Mouse (Mus musculus) lung, postnatal 25 days (tissue): ENCODE measurements around the gene Mettl8.
A peak's percentile ranks its signal among the peaks of the same experiment; 100 is the strongest.

Source experiments
- DNase-seq: peaks from one replicate; pipeline ENCODE4 v3.0.0; 2022; ENCODE audit warnings: low spot score

Mettl8 gene

GRCm38 (mm10) chr2:71033014-71033413 lies 22.4 kb downstream of the Mettl8 start:
- DNase-seq, result no peak

GRCm38 (mm10) chr2:71031973-71032794 lies 23.2 kb downstream of the Mettl8 start:
- peak; percentile 66 for DNase-seq

- no peak for DNase-seq
Observed at GRCm38 (mm10) chr2:71030663-71031062, 24.7 kb downstream of the Mettl8 start.

GRCm38 (mm10) chr2:71027631-71028030 lies 27.8 kb downstream of the Mettl8 start:
- DNase-seq, result no peak

- DNase-seq, result no peak
Observed at GRCm38 (mm10) chr2:71026787-71027186, 28.6 kb downstream of the Mettl8 start.

- DNase-seq, result no peak
Observed at GRCm38 (mm10) chr2:71025576-71026315, 29.6 kb downstream of the Mettl8 start.

GRCm38 (mm10) chr2:71023986-71024385 lies 31.4 kb downstream of the Mettl8 start:
- no peak for DNase-seq

- no peak for DNase-seq
Observed at GRCm38 (mm10) chr2:71022991-71023390, 32.4 kb downstream of the Mettl8 start.

- DNase-seq, result no peak
Observed at GRCm38 (mm10) chr2:71020674-71021073, 34.7 kb downstream of the Mettl8 start.

- DNase-seq, result no peak
Observed at GRCm38 (mm10) chr2:71019704-71020375, 35.5 kb downstream of the Mettl8 start.

- DNase-seq, result no peak
Observed at GRCm38 (mm10) chr2:71019277-71019676, 36.1 kb downstream of the Mettl8 start.

- DNase-seq, result no peak
Observed at GRCm38 (mm10) chr2:71013521-71013920, 41.9 kb downstream of the Mettl8 start.

- no peak for DNase-seq
Observed at GRCm38 (mm10) chr2:71011816-71012215, 43.6 kb downstream of the Mettl8 start.

- no peak for DNase-seq
Observed at GRCm38 (mm10) chr2:71004354-71004753, 51.0 kb downstream of the Mettl8 start.

GRCm38 (mm10) chr2:71002509-71002908 lies 52.9 kb downstream of the Mettl8 start:
- DNase-seq, result no peak

- DNase-seq, result no peak
Observed at GRCm38 (mm10) chr2:70998771-70999170, 56.6 kb downstream of the Mettl8 start.

GRCm38 (mm10) chr2:70996438-70996837 lies 58.9 kb downstream of the Mettl8 start:
- DNase-seq, result no peak

GRCm38 (mm10) chr2:70995900-70996299 lies 59.5 kb downstream of the Mettl8 start:
- no peak for DNase-seq

- no peak for DNase-seq
Observed at GRCm38 (mm10) chr2:70993740-70994139, 61.6 kb downstream of the Mettl8 start.

- DNase-seq, result no peak
Observed at GRCm38 (mm10) chr2:70992715-70993114, 62.7 kb downstream of the Mettl8 start.

- DNase-seq, result peak; percentile 23
Observed at GRCm38 (mm10) chr2:70990196-70990595, 65.2 kb downstream of the Mettl8 start.
